In genomic region chr10:128921883-128922821, GRCm38 (mm10) we compare ENCODE assay signal across 8 mouse cellular contexts. TPM values are rescaled to one million over a fixed set of nuclear protein-coding genes. Genes with fewer than 3 reads are reported as not detected.
DNase-seq lines count a peak whose midpoint lies in the region; ATAC-seq and TF ChIP-seq lines count a peak whose summit lies in the region.

No protein-coding gene starts in this region.

- in situ Hi-C loops in ES-E14 (cut with MboI; ENCODE audit: low sequenced_read_pairs in 2 of 2, unreplicated experiment in 2 of 2) = no loop called here

- peak overlapping the region; percentile 76 to 95 for H3K4me3 ChIP-seq in ES-E14 (ENCODE audit: insufficient read depth in 1 of 2, low read depth in 1 of 2, low read length in 2 of 2, poor library complexity in 1 of 2, severe bottlenecking in 1 of 2)
- H3K4me3 ChIP-seq in embryonic facial prominence, embryonic 14.5 days (ENCODE audit: low read depth, low read length) = peak overlapping the region; percentile 77
- H3K4me3 ChIP-seq in limb, embryonic 10.5 days = peak overlapping the region; percentile 77
- peak overlapping the region; percentile 68 for H3K4me3 ChIP-seq in small intestine, adult 2 months (ENCODE audit: low read depth, low read length)

- H3K27me3 ChIP-seq in embryonic facial prominence, embryonic 14.5 days (replicated peaks; ENCODE audit: control insufficient read depth, insufficient read depth, low read length) = no peaks in the 10 kb centered on the region
- H3K27me3 ChIP-seq in limb, embryonic 10.5 days (ENCODE audit: low read depth, poor library complexity, severe bottlenecking) = peaks cover 5% of the 10 kb centered on the region; the same call in 1 of the 2 replicates
- H3K27me3 ChIP-seq in small intestine, adult 2 months (ENCODE audit: control insufficient read depth, insufficient read depth, low read length) = no peaks in the 10 kb centered on the region

- 72% methylated on average over 16 of the region's 16 CpGs for WGBS in embryonic facial prominence, embryonic 14.5 days
- WGBS in limb, embryonic 10.5 days = 76% methylated on average over 16 of the region's 16 CpGs
- WGBS in small intestine, adult 2 months = 56% methylated on average over 16 of the region's 16 CpGs

- no peaks in the 10 kb centered on the region for H3K9me3 ChIP-seq in ES-E14 (ENCODE audit: control insufficient read depth, insufficient read depth, low read depth, low read length)
- no peaks in the 10 kb centered on the region for H3K9me3 ChIP-seq in embryonic facial prominence, embryonic 14.5 days (ENCODE audit: control insufficient read depth, low read length)
- H3K9me3 ChIP-seq in limb, embryonic 10.5 days (replicated peaks) = no peaks in the 10 kb centered on the region

- H3K36me3 ChIP-seq in ES-E14 (ENCODE audit: control insufficient read depth, insufficient read depth, low read length, poor library complexity, severe bottlenecking) = peaks cover 8% of the 10 kb centered on the region; the same call in 1 of the 2 replicates
- H3K36me3 ChIP-seq in embryonic facial prominence, embryonic 14.5 days (ENCODE audit: control insufficient read depth, insufficient read depth, low read length) = peaks cover 14% of the 10 kb centered on the region
- peaks cover 19% of the 10 kb centered on the region for H3K36me3 ChIP-seq in limb, embryonic 10.5 days
- H3K36me3 ChIP-seq in small intestine, adult 2 months (ENCODE audit: control insufficient read depth, insufficient read depth, low read length) = peaks cover 7% of the 10 kb centered on the region; the same call in 1 of the 2 replicates

- no peak for ATAC-seq in embryonic facial prominence, embryonic 14.5 days (ENCODE audit: low read depth)

- peak; percentile 30 for DNase-seq in kidney, adult 11 months
- no peak for DNase-seq in kidney, adult 18-20 months
- DNase-seq in ES-E14 (ENCODE audit: low read depth, low spot score) = no peak
- peak; percentile 76 for DNase-seq in embryonic facial prominence, embryonic 14.5 days (ENCODE audit: low spot score)
- no peak for DNase-seq in limb, embryonic 10.5 days (ENCODE audit: low spot score)
- DNase-seq in retina, postnatal 1 day = no peak
- DNase-seq in gastrocnemius, adult 8-10 months (ENCODE audit: low spot score in 2 of 2) = no peak

- H3K4me1 ChIP-seq in ES-E14 (ENCODE audit: control insufficient read depth in 2 of 2, insufficient read depth in 2 of 2, low read length in 2 of 2, poor library complexity in 1 of 2) = peaks cover 0 to 17% of the 10 kb centered on the region in 2 experiments; a peak in 2 of 4 replicates
- H3K4me1 ChIP-seq in embryonic facial prominence, embryonic 14.5 days (ENCODE audit: control insufficient read depth, insufficient read depth, low read length) = peaks cover 26% of the 10 kb centered on the region
- H3K4me1 ChIP-seq in limb, embryonic 10.5 days = peaks cover 46% of the 10 kb centered on the region
- peaks cover 31% of the 10 kb centered on the region for H3K4me1 ChIP-seq in small intestine, adult 2 months (ENCODE audit: control insufficient read depth, insufficient read depth, insufficient read length, low read length)

- TF ChIP-seq POLR2A in small intestine, adult 2 months (IDR thresholded peaks at IDR 0.05; ENCODE audit: low read depth, low read length) = no peak

- H3K27ac ChIP-seq in ES-E14 (ENCODE audit: insufficient read depth, low read depth, low read length, poor library complexity, severe bottlenecking) = no peak overlapping the region
- H3K27ac ChIP-seq in embryonic facial prominence, embryonic 14.5 days (replicated peaks; ENCODE audit: low read depth, low read length) = peak overlapping the region; percentile 89
- peak overlapping the region; percentile 86 for H3K27ac ChIP-seq in limb, embryonic 10.5 days
- H3K27ac ChIP-seq in small intestine, adult 2 months (ENCODE audit: insufficient read depth, low read depth, low read length) = peak overlapping the region; percentile 23; the same call in 1 of the 2 replicates

- H3K9ac ChIP-seq in ES-E14 (ENCODE audit: insufficient read depth, low read depth, low read length, poor library complexity, severe bottlenecking) = peak overlapping the region; percentile 59; the same call in 1 of the 2 replicates
- peak overlapping the region; percentile 79 for H3K9ac ChIP-seq in embryonic facial prominence, embryonic 14.5 days (ENCODE audit: low read depth, low read length)

- H3K4me2 ChIP-seq in embryonic facial prominence, embryonic 14.5 days (ENCODE audit: low read depth, low read length) = peak overlapping the region; percentile 73

- TF ChIP-seq CTCF in small intestine, adult 2 months (IDR thresholded peaks at IDR 0.05; ENCODE audit: extremely low read depth, insufficient read length, insufficient replicate concordance, low read depth, low read length) = no peak

TF ChIP-seq in ES-E14, 5 proteins besides CTCF, POLR2A, EP300 and RAD21:
- TF ChIP-seq ZC3H11A (IDR thresholded peaks at IDR 0.05; ENCODE audit: borderline replicate concordance, low read depth, low read length) (no peak), MAFK (IDR thresholded peaks at IDR 0.05; ENCODE audit: insufficient read depth, low read depth, low read length) (no peak), ZNF384 (IDR thresholded peaks at IDR 0.05; ENCODE audit: low read depth, low read length) (no peak)

RNA-seq across cellular contexts. Expression of gene Rdh5, which starts 0.5 kb away (rescaled TPM):
- total RNA-seq in ES-E14 (2012; rRNA removed) = 3.9 and 6.8 TPM in 2 replicates
- polyA plus RNA-seq in embryonic facial prominence, embryonic 14.5 days (2014; fragmentation: Nextera tagmentation; extraction: Ambion mirVana) = 15.5 and 16.0 TPM in 2 replicates
- polyA plus RNA-seq in limb, embryonic 10.5 days (2016; fragmentation: Nextera tagmentation; extraction: Ambion mirVana) = 9.2 and 10.2 TPM in 2 replicates
- polyA plus RNA-seq in small intestine, adult 2 months (2012; rRNA removed) = 20.2 and 30.3 TPM in 2 replicates
- 1 to 10 TPM; 3.1 to 4.2 (median 3.7) TPM for total RNA-seq in gastrocnemius, adult 8-10 months (2022)

RNA-seq across cellular contexts. Expression of gene Bloc1s1, which starts 1.7 kb away (rescaled TPM):
- 71.2 and 90.0 TPM in 2 replicates for total RNA-seq in ES-E14 (2012; rRNA removed)
- polyA plus RNA-seq in embryonic facial prominence, embryonic 14.5 days (2014; fragmentation: Nextera tagmentation; extraction: Ambion mirVana) = 242 and 248 TPM in 2 replicates
- 168 and 182 TPM in 2 replicates for polyA plus RNA-seq in limb, embryonic 10.5 days (2016; fragmentation: Nextera tagmentation; extraction: Ambion mirVana)
- polyA plus RNA-seq in small intestine, adult 2 months (2012; rRNA removed) = 88.8 and 147 TPM in 2 replicates
- 100 to 1,000 TPM; 119 to 153 (median 140) TPM for total RNA-seq in gastrocnemius, adult 8-10 months (2022)

RNA-seq across cellular contexts. Expression of gene Itga7, which starts 11.5 kb away (rescaled TPM):
- 10.1 and 17.6 TPM in 2 replicates for total RNA-seq in ES-E14 (2012; rRNA removed)
- polyA plus RNA-seq in embryonic facial prominence, embryonic 14.5 days (2014; fragmentation: Nextera tagmentation; extraction: Ambion mirVana) = 23.5 and 30.2 TPM in 2 replicates
- 0.15 and 0.24 TPM in 2 replicates for polyA plus RNA-seq in limb, embryonic 10.5 days (2016; fragmentation: Nextera tagmentation; extraction: Ambion mirVana)
- 8.4 and 14.6 TPM in 2 replicates for polyA plus RNA-seq in small intestine, adult 2 months (2012; rRNA removed)
- 10 to 100 TPM; 63.3 to 69.0 (median 65.3) TPM for total RNA-seq in gastrocnemius, adult 8-10 months (2022)

RNA-seq across cellular contexts. Expression of gene Cd63, which starts 21.4 kb away (rescaled TPM):
- 158 and 226 TPM in 2 replicates for total RNA-seq in ES-E14 (2012; rRNA removed)
- polyA plus RNA-seq in embryonic facial prominence, embryonic 14.5 days (2014; fragmentation: Nextera tagmentation; extraction: Ambion mirVana) = 916 and 959 TPM in 2 replicates
- polyA plus RNA-seq in limb, embryonic 10.5 days (2016; fragmentation: Nextera tagmentation; extraction: Ambion mirVana) = 430 and 439 TPM in 2 replicates
- polyA plus RNA-seq in small intestine, adult 2 months (2012; rRNA removed) = 62.0 and 91.5 TPM in 2 replicates
- 100 to 1,000 TPM; 136 to 170 (median 151) TPM for total RNA-seq in gastrocnemius, adult 8-10 months (2022)

RNA-seq across cellular contexts. Expression of gene Gdf11, which starts 30.6 kb away (rescaled TPM):
- 3.1 and 4.6 TPM in 2 replicates for total RNA-seq in ES-E14 (2012; rRNA removed)
- 4.7 and 5.0 TPM in 2 replicates for polyA plus RNA-seq in embryonic facial prominence, embryonic 14.5 days (2014; fragmentation: Nextera tagmentation; extraction: Ambion mirVana)
- polyA plus RNA-seq in limb, embryonic 10.5 days (2016; fragmentation: Nextera tagmentation; extraction: Ambion mirVana) = 16.2 TPM in 2 replicates
- 0.53 and 0.82 TPM in 2 replicates for polyA plus RNA-seq in small intestine, adult 2 months (2012; rRNA removed)
- total RNA-seq in gastrocnemius, adult 8-10 months (2022) = 1 to 10 TPM; 2.7 to 8.9 (median 5.9) TPM

Comparison
In these comparisons a context has a peak if more than half of its experiments do, and no peak if none do; other contexts are left out.
1. DNase-seq: peak in kidney, adult 11 months (single experiment) and embryonic facial prominence, embryonic 14.5 days (single experiment); none in kidney, adult 18-20 months (single experiment), ES-E14 (single experiment), limb, embryonic 10.5 days (single experiment), retina, postnatal 1 day (single experiment) and gastrocnemius, adult 8-10 months (0 of 2).
2. Peak in every context shown above with its lines, with median percentiles within 50 percentile points of each other: H3K4me3 ChIP-seq.